ENCODE assay signal across 9 mouse cellular contexts in the genomic region with DNA sequence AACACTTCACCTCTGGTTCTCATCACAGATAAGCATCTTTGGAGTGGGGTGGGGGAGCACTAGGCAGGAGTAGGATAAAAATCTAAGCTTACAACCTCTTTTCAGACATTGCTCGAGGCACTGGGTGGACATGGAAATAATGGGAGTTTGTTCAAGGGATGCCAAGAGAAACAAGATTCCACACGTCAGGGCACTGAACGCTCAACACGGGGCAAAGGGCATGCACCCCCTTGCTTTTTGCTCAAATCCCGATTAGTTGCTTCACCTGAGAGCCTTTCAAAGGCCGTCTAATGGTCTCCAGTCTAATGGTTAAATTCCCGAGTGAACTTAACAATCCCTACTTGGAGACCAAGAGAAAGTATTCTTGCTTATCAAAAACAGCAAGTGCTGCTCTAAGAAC. TPM values are rescaled to one million over a fixed set of nuclear protein-coding genes. Genes with fewer than 3 reads are reported as not detected.
DNase-seq lines count a peak whose midpoint lies in the region; ATAC-seq lines count a peak whose summit lies in the region.
"Had no signal": no experiment of that assay in that cellular context is flagged by ENCODE, and none has a peak within 500 bp of the region (broad histone marks: within the 10 kb centered on the region; RNA-seq: fewer than 3 reads in every experiment).

No protein-coding gene starts in this region.

- H3K9ac ChIP-seq in neural tube, embryonic 11.5 days (ENCODE audit: low read length), result peak overlapping the region; percentile 88
- H3K9ac ChIP-seq in limb, embryonic 13.5 days, result peak overlapping the region; percentile 99
- H3K9ac ChIP-seq in stomach, embryonic 16.5 days (ENCODE audit: low read length), result peak overlapping the region; percentile 91

- ATAC-seq in neural tube, embryonic 11.5 days (ENCODE audit: insufficient read depth, low FRiP score, low TSS enrichment), result no peak
- ATAC-seq in limb, embryonic 13.5 days (ENCODE audit: low FRiP score, low read depth), result no peak
- no peak for ATAC-seq in stomach, embryonic 16.5 days (ENCODE audit: insufficient read depth, low FRiP score)

- H3K27ac ChIP-seq in neural tube, embryonic 11.5 days (ENCODE audit: low read depth, low read length), result no peak overlapping the region
- no peak overlapping the region for H3K27ac ChIP-seq in limb, embryonic 13.5 days
- peak overlapping the region; percentile 92; the same call in 1 of the 2 replicates for H3K27ac ChIP-seq in stomach, embryonic 16.5 days (ENCODE audit: low read length)

- no peaks in the 10 kb centered on the region for H3K27me3 ChIP-seq in neural tube, embryonic 11.5 days (ENCODE audit: control insufficient read depth, insufficient read depth, low read length)
- no peaks in the 10 kb centered on the region for H3K27me3 ChIP-seq in limb, embryonic 13.5 days
- H3K27me3 ChIP-seq in stomach, embryonic 16.5 days (ENCODE audit: control insufficient read depth, insufficient read depth, low read length), result no peaks in the 10 kb centered on the region

- no peaks in the 10 kb centered on the region for H3K9me3 ChIP-seq in neural tube, embryonic 11.5 days (ENCODE audit: control insufficient read depth, low read length)
- no peaks in the 10 kb centered on the region for H3K9me3 ChIP-seq in limb, embryonic 13.5 days
- no peaks in the 10 kb centered on the region for H3K9me3 ChIP-seq in stomach, embryonic 16.5 days (replicated peaks; ENCODE audit: control insufficient read depth, low read length)

- peak overlapping the region; percentile 96 for H3K4me2 ChIP-seq in neural tube, embryonic 11.5 days (ENCODE audit: low read depth)
- H3K4me2 ChIP-seq in limb, embryonic 13.5 days (replicated peaks), result peak overlapping the region; percentile 93
- H3K4me2 ChIP-seq in stomach, embryonic 16.5 days (ENCODE audit: low read depth, low read length), result peak overlapping the region; percentile 81

- peaks cover 15% of the 10 kb centered on the region for H3K4me1 ChIP-seq in neural tube, embryonic 11.5 days (ENCODE audit: control insufficient read depth, insufficient read depth, low read length)
- peaks cover 25% of the 10 kb centered on the region for H3K4me1 ChIP-seq in limb, embryonic 13.5 days
- H3K4me1 ChIP-seq in stomach, embryonic 16.5 days (ENCODE audit: control insufficient read depth, insufficient read depth, low read length), result peaks cover 16% of the 10 kb centered on the region

- H3K4me3 ChIP-seq in neural tube, embryonic 11.5 days (ENCODE audit: low read depth, low read length), result peak overlapping the region; percentile 92
- H3K4me3 ChIP-seq in limb, embryonic 13.5 days, result peak overlapping the region; percentile 99
- peak overlapping the region; percentile 99 for H3K4me3 ChIP-seq in stomach, embryonic 16.5 days (replicated peaks; ENCODE audit: low read length)

- DNase-seq in adrenal gland, postnatal 10 days, result peak; percentile 10
- DNase-seq in adrenal gland, adult 18-20 months (ENCODE audit: low spot score in 2 of 2), result no peak
- no peak for DNase-seq in neural tube, embryonic 11.5 days (ENCODE audit: low spot score)
- no peak for DNase-seq in neural tube, embryonic 10.5 days (ENCODE audit: extremely low spot score, low spot score)
- DNase-seq in cerebellum, postnatal 10 days, result no peak
- no peak for DNase-seq in frontal cortex, postnatal 14 days (ENCODE audit: low spot score in 2 of 2)
- DNase-seq: cerebellum, adult 9-10 months had no signal

- 37% methylated on average over 7 of the region's 7 CpGs for WGBS in neural tube, embryonic 11.5 days
- WGBS in limb, embryonic 13.5 days, result 18% methylated on average over 7 of the region's 7 CpGs
- WGBS in stomach, embryonic 16.5 days, result 13% methylated on average over 7 of the region's 7 CpGs

- no peaks in the 10 kb centered on the region for H3K36me3 ChIP-seq in neural tube, embryonic 11.5 days (ENCODE audit: control insufficient read depth, insufficient read depth, low read length)
- H3K36me3 ChIP-seq in limb, embryonic 13.5 days, result no peaks in the 10 kb centered on the region
- no peaks in the 10 kb centered on the region for H3K36me3 ChIP-seq in stomach, embryonic 16.5 days (ENCODE audit: control insufficient read depth, insufficient read depth, low read length)

RNA-seq across cellular contexts. Expression of gene D17Wsu92e, which starts 1.4 kb away (rescaled TPM):
- total RNA-seq in adrenal gland, postnatal 10 days (2021), result 100 to 1,000 TPM; 132 to 137 TPM
- 100 to 1,000 TPM; 158 to 188 TPM for total RNA-seq in adrenal gland, adult 18-20 months (2021)
- polyA plus RNA-seq in neural tube, embryonic 11.5 days (2014; fragmentation: Nextera tagmentation; extraction: Ambion mirVana), result 12.6 and 14.1 TPM in 2 replicates
- 18.1 and 18.2 TPM in 2 replicates for polyA plus RNA-seq in limb, embryonic 13.5 days (2015; fragmentation: Nextera tagmentation; extraction: Ambion mirVana)
- polyA plus RNA-seq in stomach, embryonic 16.5 days (2015; fragmentation: Nextera tagmentation; extraction: Ambion mirVana), result 21.2 and 23.3 TPM in 2 replicates

RNA-seq across cellular contexts. Expression of gene Snrpc, which starts 18.9 kb away (rescaled TPM):
- 100 to 1,000 TPM in 1 of 2 experiments, 10 to 100 TPM in 1; 94.8 to 102 TPM for total RNA-seq in adrenal gland, postnatal 10 days (2021)
- total RNA-seq in adrenal gland, adult 18-20 months (2021), result 10 to 100 TPM; 66.1 to 66.6 TPM
- 350 and 368 TPM in 2 replicates for polyA plus RNA-seq in neural tube, embryonic 11.5 days (2014; fragmentation: Nextera tagmentation; extraction: Ambion mirVana)
- polyA plus RNA-seq in limb, embryonic 13.5 days (2015; fragmentation: Nextera tagmentation; extraction: Ambion mirVana), result 355 and 358 TPM in 2 replicates
- 228 and 245 TPM in 2 replicates for polyA plus RNA-seq in stomach, embryonic 16.5 days (2015; fragmentation: Nextera tagmentation; extraction: Ambion mirVana)

RNA-seq across cellular contexts. Expression of gene Uhrf1bp1, which starts 37.2 kb away (rescaled TPM):
- 10 to 100 TPM; 24.5 to 24.7 TPM for total RNA-seq in adrenal gland, postnatal 10 days (2021)
- 10 to 100 TPM; 19.7 to 33.5 TPM for total RNA-seq in adrenal gland, adult 18-20 months (2021)
- 7.6 and 7.8 TPM in 2 replicates for polyA plus RNA-seq in neural tube, embryonic 11.5 days (2014; fragmentation: Nextera tagmentation; extraction: Ambion mirVana)
- 6.7 and 7.5 TPM in 2 replicates for polyA plus RNA-seq in limb, embryonic 13.5 days (2015; fragmentation: Nextera tagmentation; extraction: Ambion mirVana)
- polyA plus RNA-seq in stomach, embryonic 16.5 days (2015; fragmentation: Nextera tagmentation; extraction: Ambion mirVana), result 4.4 and 5.9 TPM in 2 replicates
